Mouse (Mus musculus): ENCODE results near the gene Bag6. TPM values are rescaled to one million over a fixed set of nuclear protein-coding genes. Genes with fewer than 3 reads are reported as not detected.
A peak's percentile ranks its signal among the peaks of the same experiment; 100 is the strongest.

Bag6 gene
- total and polyA plus RNA-seq, 2 experiments from 2014 or later = 68.9 to 339 TPM

DNA sequence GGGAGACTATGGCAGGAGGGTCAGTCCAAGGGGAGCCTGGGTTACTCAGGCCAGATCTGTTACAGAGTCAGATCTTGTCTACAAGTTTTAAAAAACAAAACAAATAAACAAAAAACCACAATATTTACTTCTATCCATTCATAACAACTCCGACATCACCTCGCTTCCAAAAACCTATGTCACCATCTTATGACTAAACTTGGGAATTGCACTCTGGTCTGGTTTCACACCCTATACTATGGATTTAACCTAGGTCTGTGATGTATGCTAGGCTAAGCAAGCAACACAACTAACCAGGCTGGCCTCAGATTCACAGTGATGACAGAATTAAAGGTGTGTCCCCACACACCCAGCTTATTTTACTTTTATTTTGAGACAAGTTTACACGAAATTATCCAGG is 28.5 kb upstream of the Bag6 start:
- H3K4me2 ChIP-seq (ENCODE audit: low read depth, low read length, poor library complexity, severe bottlenecking) = peak overlapping the region; percentile 26; the same call in 1 of the 2 replicates
- ATAC-seq (ENCODE audit: low FRiP score) = no peak
- DNase-seq (ENCODE audit: low spot score) = peak; percentile 42
- TF ChIP-seq CTCF (IDR thresholded peaks at IDR 0.05) = peak; percentile 62
- H3K27me3 ChIP-seq (ENCODE audit: insufficient read depth, low read length) = no peaks in the 10 kb centered on the region
- no peak overlapping the region for H3K9ac ChIP-seq (replicated peaks; ENCODE audit: low read length, poor library complexity, severe bottlenecking)
- peaks cover 22% of the 10 kb centered on the region for H3K36me3 ChIP-seq (ENCODE audit: insufficient read depth, low read length)
- WGBS = 56% methylated on average over 3 of the region's 3 CpGs
- H3K4me3 ChIP-seq (ENCODE audit: low read depth, low read length) = no peak overlapping the region
- no peaks in the 10 kb centered on the region for H3K9me3 ChIP-seq (ENCODE audit: low read length)
- H3K4me1 ChIP-seq (ENCODE audit: insufficient read depth, low read length) = no peaks in the 10 kb centered on the region
- no peak overlapping the region for H3K27ac ChIP-seq (ENCODE audit: low read depth, low read length)

DNA sequence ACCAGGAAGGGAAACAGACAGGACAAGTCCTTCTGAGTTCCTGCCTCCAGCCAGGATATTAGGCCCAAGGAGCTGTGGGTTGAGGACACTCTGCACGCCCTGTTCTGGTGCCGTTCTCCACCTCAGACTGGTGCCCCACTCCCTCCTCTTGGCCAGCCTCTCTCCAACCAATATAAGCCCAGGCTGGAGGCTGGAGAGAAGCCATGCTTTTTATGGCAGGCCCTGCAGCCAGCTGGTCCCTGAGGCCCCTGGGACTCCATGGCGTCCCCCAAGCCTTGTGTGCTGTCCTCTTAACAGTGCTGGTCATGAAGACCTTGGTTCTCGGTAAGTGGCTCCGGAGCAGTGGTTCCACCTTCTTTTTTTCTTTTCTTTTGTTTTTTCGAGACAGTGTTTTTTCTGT is 26.9 kb upstream of the Bag6 start, which contains the start of gene Ly6g5c:
Gene Ly6g5c (plus strand): TSS at position 183 of the 400 bp plus-strand sequence.
- no peak within 1 kb of the TSS for H3K27ac ChIP-seq (ENCODE audit: low read depth, low read length)
- no peak within 1 kb of the TSS for H3K9ac ChIP-seq (replicated peaks; ENCODE audit: low read length, poor library complexity, severe bottlenecking)
- ATAC-seq (ENCODE audit: low FRiP score) (no peak), DNase-seq (ENCODE audit: low spot score) (no peak)
- H3K4me3 ChIP-seq (ENCODE audit: low read depth, low read length) = no peak within 1 kb of the TSS
- H3K9me3 ChIP-seq (ENCODE audit: low read length) = no peaks in the 10 kb centered on the region
- H3K36me3 ChIP-seq (ENCODE audit: insufficient read depth, low read length) = peaks cover 8% of the 10 kb centered on the region
- H3K27me3 ChIP-seq (ENCODE audit: insufficient read depth, low read length) = no peaks in the 10 kb centered on the region
- no peak for TF ChIP-seq CTCF (IDR thresholded peaks at IDR 0.05)
- 85% methylated on average over 6 of the region's 6 CpGs for WGBS
- H3K4me2 ChIP-seq (ENCODE audit: low read depth, low read length, poor library complexity, severe bottlenecking) = no peak within 1 kb of the TSS
- H3K4me1 ChIP-seq (ENCODE audit: insufficient read depth, low read length) = no peaks in the 10 kb centered on the region

DNA sequence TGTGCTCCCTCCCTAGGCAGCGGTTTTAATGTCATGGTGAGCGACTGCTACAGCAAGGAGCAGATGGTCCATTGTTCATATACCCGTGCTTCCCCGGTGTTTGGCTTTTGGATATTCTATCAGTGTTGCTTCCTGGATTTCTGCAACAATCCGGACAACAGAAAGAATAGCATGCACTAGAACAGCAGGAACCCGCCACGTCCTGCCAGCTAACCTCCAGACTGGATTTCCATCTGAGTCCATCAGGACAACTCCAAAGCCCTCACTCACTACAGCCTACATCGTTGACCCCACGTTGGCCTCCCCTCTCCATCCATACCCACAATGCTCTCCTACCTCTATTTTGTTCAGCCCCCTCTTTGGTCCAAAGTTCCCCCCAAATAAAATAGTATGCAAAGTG is 23.2 kb upstream of the Bag6 start:
- Histone ChIP-seq H3K9me3 (ENCODE audit: low read length) (no peaks in the 10 kb centered on the region), H3K9ac (replicated peaks; ENCODE audit: low read length, poor library complexity, severe bottlenecking) (no peak overlapping the region), H3K36me3 (ENCODE audit: insufficient read depth, low read length) (peaks cover 24% of the 10 kb centered on the region), H3K4me3 (ENCODE audit: low read depth, low read length) (no peak overlapping the region), H3K4me1 (ENCODE audit: insufficient read depth, low read length) (no peaks in the 10 kb centered on the region), H3K4me2 (ENCODE audit: low read depth, low read length, poor library complexity, severe bottlenecking) (no peak overlapping the region), H3K27ac (ENCODE audit: low read depth, low read length) (no peak overlapping the region), H3K27me3 (ENCODE audit: insufficient read depth, low read length) (no peaks in the 10 kb centered on the region)
- TF ChIP-seq CTCF (IDR thresholded peaks at IDR 0.05) = no peak
- DNase-seq (ENCODE audit: low spot score) (no peak), ATAC-seq (ENCODE audit: low FRiP score) (no peak)
- WGBS = 72% methylated on average over 9 of the region's 9 CpGs

GRCm38 (mm10) chr17:35115046-35116019 is 19.6 kb upstream of the Bag6 start, which contains the start of gene Ly6g5b:
Gene Ly6g5b (minus strand): TSS chr17:35115428.
- Histone ChIP-seq H3K27me3 (ENCODE audit: insufficient read depth, low read length) (no peaks in the 10 kb centered on the region), H3K4me3 (ENCODE audit: low read depth, low read length) (no peak within 1 kb of the TSS), H3K9ac (replicated peaks; ENCODE audit: low read length, poor library complexity, severe bottlenecking) (no peak within 1 kb of the TSS), H3K27ac (ENCODE audit: low read depth, low read length) (no peak within 1 kb of the TSS), H3K4me2 (ENCODE audit: low read depth, low read length, poor library complexity, severe bottlenecking) (no peak within 1 kb of the TSS), H3K9me3 (ENCODE audit: low read length) (no peaks in the 10 kb centered on the region), H3K36me3 (ENCODE audit: insufficient read depth, low read length) (peaks cover 40% of the 10 kb centered on the region), H3K4me1 (ENCODE audit: insufficient read depth, low read length) (no peaks in the 10 kb centered on the region)
- DNase-seq (ENCODE audit: low spot score) = no peak
- WGBS = 87% methylated on average over 8 of the region's 8 CpGs
- ATAC-seq (ENCODE audit: low FRiP score) = no peak
- peak; percentile 47; the same call in 1 of the 2 replicates for TF ChIP-seq CTCF (IDR thresholded peaks at IDR 0.05)

DNA sequence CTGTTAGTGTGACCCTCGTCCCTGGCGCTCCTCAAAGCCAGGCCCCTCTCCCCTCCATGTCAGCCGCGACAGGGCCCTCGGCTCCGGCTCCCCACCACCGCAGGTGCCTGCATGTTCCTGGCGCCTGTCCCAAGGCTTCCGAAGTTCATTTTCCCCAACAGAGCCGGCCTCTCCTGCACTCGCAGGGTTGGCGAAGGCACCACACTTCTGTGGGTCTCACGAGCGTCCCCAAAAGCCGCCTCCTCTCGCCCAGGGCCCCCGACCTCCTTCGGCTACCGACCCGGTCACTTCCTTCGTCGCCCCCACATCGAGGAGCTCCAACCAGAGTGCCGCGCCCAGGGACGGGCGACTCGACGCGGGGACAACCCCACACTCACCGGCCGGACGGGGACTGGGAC is 14.2 kb upstream of the Bag6 start:
- DNase-seq (ENCODE audit: low spot score) (no peak), ATAC-seq (ENCODE audit: low FRiP score) (no peak)
- no peaks in the 10 kb centered on the region for H3K4me1 ChIP-seq (ENCODE audit: insufficient read depth, low read length)
- peak overlapping the region; percentile 89 for H3K9ac ChIP-seq (replicated peaks; ENCODE audit: low read length, poor library complexity, severe bottlenecking)
- 0% methylated on average over 33 of the region's 33 CpGs for WGBS
- H3K9me3 ChIP-seq (ENCODE audit: low read length) = no peaks in the 10 kb centered on the region
- peak overlapping the region; percentile 94 for H3K4me2 ChIP-seq (ENCODE audit: low read depth, low read length, poor library complexity, severe bottlenecking)
- peaks cover 30% of the 10 kb centered on the region for H3K36me3 ChIP-seq (ENCODE audit: insufficient read depth, low read length)
- no peak for TF ChIP-seq CTCF (IDR thresholded peaks at IDR 0.05)
- H3K27ac ChIP-seq (ENCODE audit: low read depth, low read length) = peak overlapping the region; percentile 60
- no peaks in the 10 kb centered on the region for H3K27me3 ChIP-seq (ENCODE audit: insufficient read depth, low read length)
- H3K4me3 ChIP-seq (ENCODE audit: low read depth, low read length) = peak overlapping the region; percentile 92

Data from midbrain, postnatal 0 days (tissue).